ENCODE assay signal across 8 mouse cellular contexts in the genomic region with DNA sequence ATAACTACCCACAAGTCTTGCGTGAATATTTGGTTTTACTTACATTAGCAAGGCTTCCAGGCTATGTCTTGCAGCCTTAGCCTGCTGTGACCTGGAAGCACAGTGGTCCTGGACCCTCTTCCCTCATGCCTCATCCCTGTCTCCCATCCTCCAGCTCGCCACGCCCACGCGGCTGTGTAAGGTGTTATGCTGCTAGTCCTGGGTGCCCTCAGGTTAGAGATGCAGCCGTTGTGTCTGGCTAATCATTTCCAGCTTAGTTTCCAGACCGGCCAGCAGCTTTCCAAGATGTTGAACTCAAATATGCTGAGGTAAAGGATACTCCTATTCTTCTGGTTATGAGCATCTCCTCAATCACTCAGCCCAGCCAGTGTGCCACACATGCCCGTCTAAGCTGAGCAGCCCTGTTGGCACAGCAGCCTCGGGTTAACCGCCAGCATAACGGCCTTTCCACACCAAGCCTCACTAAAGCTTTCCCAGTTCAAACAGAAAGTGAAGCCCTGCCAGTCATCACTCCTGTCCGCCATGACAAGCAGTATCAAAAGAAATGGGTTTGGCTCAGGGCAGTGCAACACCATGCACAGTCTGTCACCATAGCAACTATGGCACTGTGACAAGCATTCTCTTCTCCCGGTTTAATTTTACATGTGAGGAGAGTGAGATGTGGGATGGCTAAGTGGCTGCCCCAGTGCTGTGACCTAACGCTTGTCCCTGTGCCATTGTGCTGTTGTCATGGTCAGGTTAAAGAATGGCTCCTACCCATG.
DNase-seq lines count a peak whose midpoint lies in the region; ATAC-seq lines count a peak whose summit lies in the region.
"Had no signal": no experiment of that assay in that cellular context is flagged by ENCODE, and none has a peak within 500 bp of the region (broad histone marks: within the 10 kb centered on the region; RNA-seq: fewer than 3 reads in every experiment).

No protein-coding gene starts in this region.

- 0 out of 2 replicates have a peak overlapping the region, but pooled peaks have one; percentile 19 for H3K9ac ChIP-seq in hindbrain, embryonic 13.5 days

- peak overlapping the region; percentile 36 for H3K4me2 ChIP-seq in hindbrain, embryonic 13.5 days

- DNase-seq in lung, postnatal 10 days = peak; percentile 58
- DNase-seq in lung, adult 18-20 months = no peak
- peak; percentile 82 for DNase-seq in mesoderm, embryonic 11.5 days (ENCODE audit: low read depth, low spot score)
- DNase-seq in ovary, postnatal 36 days (ENCODE audit: low spot score) = no peak
- no peak for DNase-seq in thymus, postnatal 10 days (ENCODE audit: low spot score in 2 of 2)
- DNase-seq in spleen, postnatal 36 days (ENCODE audit: low spot score in 2 of 2) = no peak

- ATAC-seq in hindbrain, embryonic 13.5 days (ENCODE audit: low FRiP score) = peak; percentile 94

- H3K27me3 ChIP-seq in hindbrain, embryonic 13.5 days = peaks cover 18% of the 10 kb centered on the region; the same call in 1 of the 2 replicates

- H3K4me1 ChIP-seq in hindbrain, embryonic 13.5 days (replicated peaks) = peaks cover 59% of the 10 kb centered on the region

- no peak overlapping the region for H3K4me3 ChIP-seq in hindbrain, embryonic 13.5 days
- H3K4me3 ChIP-seq: megakaryocyte, embryonic 14.5 days had no signal

- WGBS in hindbrain, embryonic 13.5 days = 37% methylated on average over 14 of the region's 14 CpGs

- no peaks in the 10 kb centered on the region for H3K9me3 ChIP-seq in hindbrain, embryonic 13.5 days
- H3K9me3 ChIP-seq: megakaryocyte, embryonic 14.5 days had no signal

- H3K27ac ChIP-seq in hindbrain, embryonic 13.5 days = peak overlapping the region; percentile 87

- H3K36me3 ChIP-seq in hindbrain, embryonic 13.5 days = no peaks in the 10 kb centered on the region

Comparison
In these comparisons a context has a peak if more than half of its experiments do, and no peak if none do; other contexts are left out.
1. DNase-seq: peak in lung, postnatal 10 days (single experiment) and mesoderm, embryonic 11.5 days (single experiment); none in lung, adult 18-20 months (0 of 2), ovary, postnatal 36 days (single experiment), thymus, postnatal 10 days (0 of 2) and spleen, postnatal 36 days (0 of 2).